In genomic region chr17:33092391-33093193, GRCm38 (mm10) we compare ENCODE assay signal across 8 mouse cellular contexts. TPM values are rescaled to one million over a fixed set of nuclear protein-coding genes. Genes with fewer than 3 reads are reported as not detected.
DNase-seq lines count a peak whose midpoint lies in the region; ATAC-seq and TF ChIP-seq lines count a peak whose summit lies in the region.

No protein-coding gene starts in this region.

- TF ChIP-seq CTCF in cortical plate, adult 2 months (IDR thresholded peaks at IDR 0.05; ENCODE audit: extremely low read depth, insufficient read depth, low read length), result no peak
- TF ChIP-seq CTCF in hindbrain, postnatal 0 days (IDR thresholded peaks at IDR 0.05; ENCODE audit: low read depth), result no peak

- H3K4me2 ChIP-seq in hindbrain, postnatal 0 days (ENCODE audit: low read depth, low read length), result peak overlapping the region; percentile 84

- no peaks in the 10 kb centered on the region for H3K27me3 ChIP-seq in hindbrain, postnatal 0 days (ENCODE audit: insufficient read depth, low read length)

- peak overlapping the region; percentile 26; the same call in 1 of the 2 replicates for H3K27ac ChIP-seq in cortical plate, adult 2 months (ENCODE audit: insufficient read depth, low read length)
- H3K27ac ChIP-seq in hindbrain, postnatal 0 days, result peak overlapping the region; percentile 91

- H3K36me3 ChIP-seq in hindbrain, postnatal 0 days (ENCODE audit: insufficient read depth, low read length), result no peaks in the 10 kb centered on the region

- 2% methylated on average over 31 of the region's 31 CpGs for WGBS in hindbrain, postnatal 0 days

- peak; percentile 82 for ATAC-seq in hindbrain, postnatal 0 days

- H3K4me1 ChIP-seq in cortical plate, adult 2 months (ENCODE audit: control insufficient read depth, insufficient read depth, low read length), result peaks cover 4% of the 10 kb centered on the region; the same call in 1 of the 2 replicates
- 0 out of 2 replicates have a peak, but pooled peaks cover 4% of the 10 kb centered on the region for H3K4me1 ChIP-seq in hindbrain, postnatal 0 days (ENCODE audit: insufficient read depth, low read length)

- TF ChIP-seq POLR2A in cortical plate, adult 2 months (IDR thresholded peaks at IDR 0.05; ENCODE audit: extremely low read depth, insufficient read depth, low read length), result 0 out of 2 replicates have a peak, but pooled peaks have one; percentile 38

- no peaks in the 10 kb centered on the region for H3K9me3 ChIP-seq in hindbrain, postnatal 0 days (ENCODE audit: low read length)

- H3K9ac ChIP-seq in hindbrain, postnatal 0 days (replicated peaks; ENCODE audit: low read length), result peak overlapping the region; percentile 76

- DNase-seq in adipocyte (ENCODE audit: low spot score), result peak; percentile 81
- DNase-seq in gastrocnemius, adult 8-10 months (ENCODE audit: low spot score in 2 of 2), result peak; percentile 66 to 68
- peak; percentile 89 for DNase-seq in hindbrain, postnatal 0 days (ENCODE audit: low spot score)
- peak; percentile 81 to 85 for DNase-seq in left cerebral cortex, adult 18-20 months (ENCODE audit: low spot score in 2 of 2)
- DNase-seq in lung, postnatal 4 days, result peak; percentile 85 to 88
- DNase-seq in retina, postnatal 7 days (ENCODE audit: low read depth, low spot score), result peak; percentile 75
- peak; percentile 66 to 81 for DNase-seq in urinary bladder, adult 18-20 months (ENCODE audit: low spot score in 2 of 2)

- H3K4me3 ChIP-seq in cortical plate, adult 2 months (ENCODE audit: insufficient read depth, low read length), result peak overlapping the region; percentile 67
- peak overlapping the region; percentile 52 for H3K4me3 ChIP-seq in hindbrain, postnatal 0 days (ENCODE audit: low read length)

RNA-seq across cellular contexts. Expression of gene Zfp563, which starts 3.5 kb away (rescaled TPM):
- polyA plus RNA-seq in cortical plate, adult 2 months (2012; rRNA removed), result 8.0 and 8.6 TPM in 2 replicates
- 1 to 10 TPM; 3.9 to 5.1 (median 4.5) TPM for total RNA-seq in gastrocnemius, adult 8-10 months (2022)
- 9.7 and 11.6 TPM in 2 replicates for total RNA-seq in hindbrain, postnatal 0 days (2014; rRNA removed)
- polyA plus RNA-seq in hindbrain, postnatal 0 days (2015; fragmentation: Nextera tagmentation; extraction: Ambion mirVana), result 10.3 and 11.8 TPM in 2 replicates
- 10 to 100 TPM; 16.5 to 21.2 TPM for total RNA-seq in left cerebral cortex, adult 18-20 months (2021)

RNA-seq across cellular contexts. Expression of gene 4921501E09Rik, which starts 24.7 kb away (rescaled TPM):
- polyA plus RNA-seq in cortical plate, adult 2 months (2012; rRNA removed), result 0.08 TPM in 1 of 2 replicates, not detected in the other
- not detected for total RNA-seq in gastrocnemius, adult 8-10 months (2022)
- not detected in 2 replicates for total RNA-seq in hindbrain, postnatal 0 days (2014; rRNA removed)
- polyA plus RNA-seq in hindbrain, postnatal 0 days (2015; fragmentation: Nextera tagmentation; extraction: Ambion mirVana), result not detected in 2 replicates
- not detected for total RNA-seq in left cerebral cortex, adult 18-20 months (2021)

RNA-seq across cellular contexts. Expression of gene Morc2b, which starts 46.9 kb away (rescaled TPM):
- 4.6 and 5.2 TPM in 2 replicates for polyA plus RNA-seq in cortical plate, adult 2 months (2012; rRNA removed)
- total RNA-seq in gastrocnemius, adult 8-10 months (2022), result under 1 TPM; 0.17 to 0.62 (median 0.27) TPM
- total RNA-seq in hindbrain, postnatal 0 days (2014; rRNA removed), result 0.05 TPM in 1 of 2 replicates, not detected in the other
- 0.54 and 0.63 TPM in 2 replicates for polyA plus RNA-seq in hindbrain, postnatal 0 days (2015; fragmentation: Nextera tagmentation; extraction: Ambion mirVana)
- total RNA-seq in left cerebral cortex, adult 18-20 months (2021), result 1 to 10 TPM; 2.6 to 4.4 TPM

RNA-seq across cellular contexts. Expression of gene Zfp763, which starts 59.4 kb away (rescaled TPM):
- 9.7 and 10.1 TPM in 2 replicates for polyA plus RNA-seq in cortical plate, adult 2 months (2012; rRNA removed)
- total RNA-seq in gastrocnemius, adult 8-10 months (2022), result 1 to 10 TPM; 1.8 to 4.8 (median 4.4) TPM
- 10.8 and 12.7 TPM in 2 replicates for total RNA-seq in hindbrain, postnatal 0 days (2014; rRNA removed)
- 15.3 and 16.7 TPM in 2 replicates for polyA plus RNA-seq in hindbrain, postnatal 0 days (2015; fragmentation: Nextera tagmentation; extraction: Ambion mirVana)
- total RNA-seq in left cerebral cortex, adult 18-20 months (2021), result 10 to 100 TPM; 17.0 to 21.5 TPM

Comparison
In these comparisons a context has a peak if more than half of its experiments do, and no peak if none do; other contexts are left out.
1. Peak in every context shown above with its lines: DNase-seq, ATAC-seq, H3K4me3 ChIP-seq and H3K27ac ChIP-seq.